Mouse (Mus musculus) hindbrain, postnatal 0 days (tissue): ENCODE measurements around the gene Uhrf1bp1l. TPM values are rescaled to one million over a fixed set of nuclear protein-coding genes. Genes with fewer than 3 reads are reported as not detected.

Source experiments
- ATAC-seq: fragments of 200-750 bp; cut with Nextera tagmentation; 2 replicates; pipeline ENCODE4 v1.8.0; 2017; ENCODE audit warnings: mild to moderate bottlenecking, moderate TSS enrichment, moderate library complexity
- DNase-seq: peaks from one replicate; pipeline ENCODE4 v3.0.0-alpha.2; 2015; ENCODE audit warnings: low spot score
- H3K27ac ChIP-seq: fragments of 300-500 bp; sonication (generic); 2 replicates; pipeline ENCODE4 v1.5.1; 2014; ENCODE audit warnings: mild to moderate bottlenecking
- H3K27me3 ChIP-seq: fragments of 300-500 bp; sonication (generic); 2 replicates; pipeline ENCODE4 v1.6.1; 2014; ENCODE audit warnings: low read length, mixed read lengths; ENCODE audit not compliant: insufficient read depth
- H3K36me3 ChIP-seq: fragments of 300-500 bp; sonication (generic); 2 replicates; pipeline ENCODE4 v1.6.1; 2014; ENCODE audit warnings: low read length, mixed read lengths; ENCODE audit not compliant: insufficient read depth
- H3K4me1 ChIP-seq: fragments of 300-500 bp; sonication (generic); 2 replicates; pipeline ENCODE4 v1.6.1; 2014; ENCODE audit warnings: antibody characterized with exemption, low read length, mixed read lengths; ENCODE audit not compliant: insufficient read depth
- H3K4me2 ChIP-seq: fragments of 300-500 bp; sonication (generic); 2 replicates; pipeline ENCODE4 v1.6.1; 2014; ENCODE audit warnings: low read depth, mild to moderate bottlenecking, low read length, moderate library complexity, mixed read lengths
- H3K4me3 ChIP-seq: fragments of 300-500 bp; sonication (generic); 2 replicates; pipeline ENCODE4 v1.5.1; 2014; ENCODE audit warnings: low read length
- H3K9ac ChIP-seq: fragments of 300-500 bp; sonication (generic); replicated peaks from 2 replicates; pipeline ENCODE4 v1.6.1; 2014; ENCODE audit warnings: mild to moderate bottlenecking, low read length, moderate library complexity, mixed read lengths
- H3K9me3 ChIP-seq: fragments of 300-500 bp; sonication (generic); 2 replicates; pipeline ENCODE4 v1.6.1; 2016; ENCODE audit warnings: low read length, mixed read lengths
- CTCF ChIP-seq: IDR thresholded peaks from 2 replicates; pipeline ENCODE4 v1.5.1; 2016; ENCODE audit warnings: antibody characterized with exemption, control low read depth, low read depth
- WGBS: fragments of 180-500 bp; shearing (Covaris S2); extraction: QIAGEN DNeasy Blood & Tissue Kit; methylation state at CpG from one replicate; pipeline ENCODE4 v1.1.7; 2014; 5-methylcytosine and 5-hydroxymethylcytosine counted together
- polyA plus RNA-seq: library from polyadenylated mRNA; unstranded; fragments of >200 nt; fragmentation: Nextera tagmentation; extraction: Ambion mirVana; gene quantifications from 2 replicates; pipeline ENCODE4 v1.2.1, GENCODE M21; 2015
- total RNA-seq: library from RNA; depleted of rRNA; stranded (reverse); fragments of >200 nt; gene quantifications from 2 replicates; pipeline ENCODE4 v1.2.3, GENCODE M21; 2014

Uhrf1bp1l gene
- total and polyA plus RNA-seq, 2 experiments from 2014 or later: 28.9 to 32.3 TPM

DNA sequence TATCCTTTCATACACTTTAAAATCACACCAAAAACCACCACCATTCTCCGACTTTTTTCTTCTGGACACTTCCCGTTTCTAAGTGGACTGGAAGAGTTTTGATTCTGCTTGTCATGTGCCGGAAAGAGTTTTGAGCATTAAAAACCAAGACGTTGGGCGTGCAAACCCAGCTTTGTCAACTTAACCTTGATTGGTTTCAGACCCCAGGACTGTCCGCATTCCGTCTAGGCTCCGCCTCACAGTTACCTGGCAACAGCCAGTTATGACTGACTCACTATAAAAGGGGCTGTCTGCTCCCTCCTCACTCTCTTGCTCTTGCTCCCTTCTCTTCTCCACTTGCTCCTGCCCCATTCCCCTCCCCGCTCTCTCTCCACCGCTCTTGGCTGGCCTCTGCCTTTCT, 36.1 kb upstream of the Uhrf1bp1l start:
- no peak for TF ChIP-seq CTCF
- Histone ChIP-seq H3K36me3 (peaks cover 15% of the 10 kb centered on the region; the same call in 1 of the 2 replicates), H3K4me1 (no peaks in the 10 kb centered on the region), H3K27ac (no peak overlapping the region), H3K9me3 (no peaks in the 10 kb centered on the region), H3K9ac (no peak overlapping the region), H3K27me3 (no peaks in the 10 kb centered on the region), H3K4me3 (no peak overlapping the region), H3K4me2 (peak overlapping the region; percentile 16; the same call in 1 of the 2 replicates)
- WGBS: 31% methylated on average over 10 of the region's 10 CpGs
- ATAC-seq (no peak), DNase-seq (no peak)

DNA sequence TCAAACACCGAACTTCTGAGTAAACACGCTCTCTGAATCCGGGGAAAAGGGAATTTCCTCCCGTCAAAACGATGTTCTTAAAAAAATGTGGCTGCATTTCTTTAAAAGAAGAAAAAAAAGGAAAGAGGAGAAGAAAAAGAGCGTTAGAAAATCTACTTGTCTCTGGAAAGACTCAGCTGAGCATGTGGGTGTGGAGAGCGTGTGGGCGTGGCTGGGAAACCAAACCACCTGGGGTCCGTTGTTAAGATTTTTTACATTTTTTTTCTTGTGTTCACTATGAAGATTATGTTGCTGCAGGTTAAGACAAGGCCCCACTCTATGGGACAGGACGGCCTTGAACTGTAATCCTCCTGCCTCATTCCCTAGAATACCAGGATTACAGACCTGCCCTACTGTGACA, 29.9 kb upstream of the Uhrf1bp1l start:
- Histone ChIP-seq H3K36me3 (peaks cover 20% of the 10 kb centered on the region), H3K9me3 (no peaks in the 10 kb centered on the region), H3K27ac (no peak overlapping the region), H3K4me2 (no peak overlapping the region), H3K4me1 (no peaks in the 10 kb centered on the region), H3K9ac (no peak overlapping the region), H3K27me3 (no peaks in the 10 kb centered on the region), H3K4me3 (no peak overlapping the region)
- TF ChIP-seq CTCF: no peak
- ATAC-seq (no peak), DNase-seq (no peak)
- WGBS: 96% methylated on average over 10 of the region's 10 CpGs

DNA sequence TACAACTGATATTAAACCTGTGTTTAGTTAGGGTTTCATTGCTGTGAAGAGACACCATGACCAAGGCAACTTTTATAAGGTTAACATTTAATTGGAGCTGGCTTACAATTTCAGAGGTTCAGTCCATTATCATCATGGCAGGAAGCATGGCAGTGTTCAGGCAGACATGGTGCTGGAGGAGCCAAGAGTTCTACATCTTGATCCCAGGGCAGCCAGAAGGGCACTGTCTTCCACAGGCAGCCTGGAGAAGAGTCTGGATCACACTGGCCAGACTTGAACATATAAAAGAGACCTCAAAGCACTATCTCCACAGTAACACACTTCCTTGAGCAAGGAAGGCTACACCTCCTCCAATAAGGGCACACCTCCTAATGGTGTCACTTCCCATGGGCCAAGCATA, 24.5 kb upstream of the Uhrf1bp1l start:
- Histone ChIP-seq H3K9ac (no peak overlapping the region), H3K27me3 (no peaks in the 10 kb centered on the region), H3K4me3 (no peak overlapping the region), H3K4me1 (no peaks in the 10 kb centered on the region), H3K36me3 (peaks cover 17% of the 10 kb centered on the region; the same call in 1 of the 2 replicates), H3K9me3 (no peaks in the 10 kb centered on the region), H3K4me2 (no peak overlapping the region), H3K27ac (no peak overlapping the region)
- no peak for TF ChIP-seq CTCF
- no peak for ATAC-seq
- DNase-seq: no peak

DNA sequence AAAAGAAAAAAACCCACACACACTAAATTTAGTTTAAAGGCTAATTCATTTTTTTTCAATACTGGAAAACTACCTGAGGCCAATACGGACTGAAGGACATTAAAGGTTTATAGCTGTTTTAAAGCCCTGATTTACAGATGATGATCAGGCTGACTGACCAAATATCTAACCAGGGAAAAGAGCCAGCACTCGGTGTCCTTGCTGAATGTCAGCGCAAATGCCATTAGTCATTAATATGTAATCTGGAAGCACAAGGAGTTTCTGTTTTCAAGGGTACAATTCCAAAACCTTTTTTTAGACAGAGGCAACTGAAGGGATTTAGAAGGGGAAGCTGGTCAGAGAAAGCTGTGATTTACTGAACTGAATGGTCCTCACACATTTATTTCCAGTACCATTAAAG, 24.0 kb upstream of the Uhrf1bp1l start:
- H3K4me1 ChIP-seq: no peaks in the 10 kb centered on the region
- no peak for DNase-seq
- H3K27me3 ChIP-seq: no peaks in the 10 kb centered on the region
- TF ChIP-seq CTCF: no peak
- no peak overlapping the region for H3K27ac ChIP-seq
- no peak for ATAC-seq
- H3K9ac ChIP-seq: no peak overlapping the region
- no peak overlapping the region for H3K4me2 ChIP-seq
- H3K9me3 ChIP-seq: no peaks in the 10 kb centered on the region
- H3K36me3 ChIP-seq: peaks cover 19% of the 10 kb centered on the region; the same call in 1 of the 2 replicates
- 85% methylated on average over 3 of the region's 3 CpGs for WGBS
- no peak overlapping the region for H3K4me3 ChIP-seq

- Histone ChIP-seq H3K27me3 (no peaks in the 10 kb centered on the region), H3K27ac (no peak overlapping the region), H3K4me2 (no peak overlapping the region), H3K9me3 (no peaks in the 10 kb centered on the region), H3K36me3 (peaks cover 24% of the 10 kb centered on the region; the same call in 1 of the 2 replicates), H3K4me3 (no peak overlapping the region), H3K9ac (no peak overlapping the region), H3K4me1 (no peaks in the 10 kb centered on the region)
- WGBS: 91% methylated on average over 14 of the region's 14 CpGs
- ATAC-seq (no peak), DNase-seq (no peak)
- TF ChIP-seq CTCF: no peak
Observed at GRCm38 (mm10) chr10:89722247-89723195, 22.3 kb upstream of the Uhrf1bp1l start.

GRCm38 (mm10) chr10:89730386-89730785, 14.4 kb upstream of the Uhrf1bp1l start:
- no peak overlapping the region for H3K9ac ChIP-seq
- H3K4me3 ChIP-seq: no peak overlapping the region
- TF ChIP-seq CTCF: no peak
- H3K4me2 ChIP-seq: no peak overlapping the region
- peaks cover 7% of the 10 kb centered on the region; the same call in 1 of the 2 replicates for H3K36me3 ChIP-seq
- ATAC-seq: no peak
- H3K27ac ChIP-seq: no peak overlapping the region
- no peaks in the 10 kb centered on the region for H3K27me3 ChIP-seq
- H3K4me1 ChIP-seq: peaks cover 13% of the 10 kb centered on the region
- 91% methylated on average over 6 of the region's 6 CpGs for WGBS
- no peaks in the 10 kb centered on the region for H3K9me3 ChIP-seq
- DNase-seq: no peak

DNA sequence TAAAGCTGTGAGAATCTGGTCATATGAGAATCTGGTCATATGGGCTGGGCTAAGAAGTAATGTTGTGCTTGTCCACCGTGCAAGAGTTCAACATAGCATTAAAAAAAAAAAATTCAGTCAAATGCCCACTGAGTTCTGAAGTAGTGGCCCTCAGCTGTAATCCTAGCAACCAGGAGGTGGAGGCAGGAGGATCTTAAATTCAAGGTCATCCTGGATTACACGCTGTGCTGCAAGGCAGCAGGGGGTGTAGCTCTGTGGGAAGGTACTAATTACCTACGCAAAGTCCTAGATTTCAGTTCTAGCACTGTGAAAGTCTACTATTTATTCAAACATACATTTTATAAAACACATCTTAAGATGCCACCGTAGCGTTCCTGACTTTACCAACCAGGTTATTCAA, 13.4 kb upstream of the Uhrf1bp1l start:
- 14% methylated on average over 5 of the region's 5 CpGs for WGBS
- Histone ChIP-seq H3K27ac (peak overlapping the region; percentile 77; the same call in 1 of the 2 replicates), H3K36me3 (peaks cover under 1% of the 10 kb centered on the region; the same call in 1 of the 2 replicates)

More for the DNA sequence above, 13.4 kb upstream of the Uhrf1bp1l start:
- DNase-seq: peak; percentile 20
- peak overlapping the region; percentile 58 for H3K4me3 ChIP-seq
- peak; percentile 21; the same call in 1 of the 2 replicates for TF ChIP-seq CTCF
- H3K27me3 ChIP-seq: no peaks in the 10 kb centered on the region
- peak overlapping the region; percentile 81 for H3K4me2 ChIP-seq
- H3K9me3 ChIP-seq: no peaks in the 10 kb centered on the region
- no peak for ATAC-seq
- H3K4me1 ChIP-seq: peaks cover 13% of the 10 kb centered on the region
- peak overlapping the region; percentile 48 for H3K9ac ChIP-seq
